ENCODE assay signal across 11 mouse cellular contexts in genomic region chr16:34960243-34960642, GRCm38 (mm10).
DNase-seq lines count a peak whose midpoint lies in the region; ATAC-seq and TF ChIP-seq lines count a peak whose summit lies in the region.
"Had no signal": no experiment of that assay in that cellular context is flagged by ENCODE, and none has a peak within 500 bp of the region (broad histone marks: within the 10 kb centered on the region; RNA-seq: fewer than 3 reads in every experiment).

No protein-coding gene starts in this region.

- TF ChIP-seq POLR2A in kidney, adult 2 months (IDR thresholded peaks at IDR 0.05; ENCODE audit: low read depth, low read length): no peak

- no peak overlapping the region for H3K9ac ChIP-seq in embryonic facial prominence, embryonic 12.5 days
- no peak overlapping the region for H3K9ac ChIP-seq in heart, embryonic 12.5 days
- H3K9ac ChIP-seq in limb, embryonic 15.5 days: no peak overlapping the region
- H3K9ac ChIP-seq: forebrain, embryonic 13.5 days; neural tube, embryonic 12.5 days had no signal

- no peak for ATAC-seq in embryonic facial prominence, embryonic 12.5 days (ENCODE audit: insufficient number of reproducible peaks, insufficient read depth, low FRiP score, low TSS enrichment)
- ATAC-seq in heart, embryonic 12.5 days (ENCODE audit: insufficient number of reproducible peaks, low FRiP score): no peak
- ATAC-seq in limb, embryonic 15.5 days (ENCODE audit: insufficient number of reproducible peaks, low FRiP score, low TSS enrichment, low read depth): no peak
- ATAC-seq: forebrain, embryonic 13.5 days had no signal

- H3K36me3 ChIP-seq in kidney, adult 2 months (ENCODE audit: control insufficient read depth, insufficient read depth, low read length): no peaks in the 10 kb centered on the region; the same call in 1 of the 2 replicates
- no peaks in the 10 kb centered on the region for H3K36me3 ChIP-seq in embryonic facial prominence, embryonic 12.5 days
- no peaks in the 10 kb centered on the region for H3K36me3 ChIP-seq in heart, embryonic 12.5 days
- H3K36me3 ChIP-seq in limb, embryonic 15.5 days: no peaks in the 10 kb centered on the region
- H3K36me3 ChIP-seq: neural tube, embryonic 12.5 days had no signal

- no peak overlapping the region for H3K4me3 ChIP-seq in kidney, adult 2 months (ENCODE audit: insufficient read depth, low read depth, low read length)
- no peak overlapping the region for H3K4me3 ChIP-seq in embryonic facial prominence, embryonic 12.5 days
- H3K4me3 ChIP-seq in heart, embryonic 12.5 days: no peak overlapping the region
- no peak overlapping the region for H3K4me3 ChIP-seq in limb, embryonic 15.5 days
- H3K4me3 ChIP-seq: forebrain, embryonic 13.5 days; midbrain, embryonic 10.5 days; neural tube, embryonic 12.5 days had no signal

- DNase-seq in kidney, adult 2 months: no peak
- DNase-seq in kidney, postnatal 25 days: no peak
- DNase-seq in frontal cortex, postnatal 10 days (ENCODE audit: low spot score in 2 of 2): no peak
- no peak for DNase-seq in layer of hippocampus, adult 18-20 months (ENCODE audit: low spot score in 2 of 2)
- DNase-seq in cerebellum, adult 18-20 months: no peak

- no peaks in the 10 kb centered on the region for H3K27me3 ChIP-seq in kidney, adult 2 months (replicated peaks; ENCODE audit: control insufficient read depth, insufficient read depth, low read length)
- H3K27me3 ChIP-seq in embryonic facial prominence, embryonic 12.5 days: no peaks in the 10 kb centered on the region
- H3K27me3 ChIP-seq in heart, embryonic 12.5 days (replicated peaks): 0 out of 2 replicates have a peak, but pooled peaks cover 5% of the 10 kb centered on the region
- H3K27me3 ChIP-seq in limb, embryonic 15.5 days: no peaks in the 10 kb centered on the region
- H3K27me3 ChIP-seq: forebrain, embryonic 13.5 days; neural tube, embryonic 12.5 days had no signal

- 74% methylated on average over 5 of the region's 5 CpGs for WGBS in kidney, adult 2 months
- WGBS in embryonic facial prominence, embryonic 12.5 days: 59% methylated on average over 5 of the region's 5 CpGs
- WGBS in heart, embryonic 12.5 days: 74% methylated on average over 5 of the region's 5 CpGs
- WGBS in limb, embryonic 15.5 days: 64% methylated on average over 5 of the region's 5 CpGs

- no peaks in the 10 kb centered on the region for H3K9me3 ChIP-seq in embryonic facial prominence, embryonic 12.5 days
- no peaks in the 10 kb centered on the region for H3K9me3 ChIP-seq in heart, embryonic 12.5 days (replicated peaks)
- H3K9me3 ChIP-seq in limb, embryonic 15.5 days: no peaks in the 10 kb centered on the region
- H3K9me3 ChIP-seq: forebrain, embryonic 13.5 days; midbrain, embryonic 10.5 days; neural tube, embryonic 12.5 days had no signal

- no peak for TF ChIP-seq CTCF in kidney, adult 2 months (conservative IDR thresholded peaks at IDR 0.05; ENCODE audit: insufficient read depth, insufficient read length, low read depth, low read length)

- peak overlapping the region; percentile 48 for H3K27ac ChIP-seq in kidney, adult 2 months (ENCODE audit: insufficient read depth, low read depth, low read length)
- H3K27ac ChIP-seq in embryonic facial prominence, embryonic 12.5 days: peak overlapping the region; percentile 61; the same call in 1 of the 2 replicates
- H3K27ac ChIP-seq in heart, embryonic 12.5 days (ENCODE audit: poor library complexity, severe bottlenecking): peak overlapping the region; percentile 99
- peak overlapping the region; percentile 54; the same call in 1 of the 2 replicates for H3K27ac ChIP-seq in limb, embryonic 15.5 days
- H3K27ac ChIP-seq: forebrain, embryonic 13.5 days; midbrain, embryonic 10.5 days; neural tube, embryonic 12.5 days had no signal

- H3K4me1 ChIP-seq in kidney, adult 2 months (ENCODE audit: control insufficient read depth, insufficient read depth, low read length): peaks cover 8% of the 10 kb centered on the region
- H3K4me1 ChIP-seq in embryonic facial prominence, embryonic 12.5 days: peaks cover 36% of the 10 kb centered on the region
- H3K4me1 ChIP-seq in heart, embryonic 12.5 days (replicated peaks): peaks cover 55% of the 10 kb centered on the region
- H3K4me1 ChIP-seq in limb, embryonic 15.5 days: peaks cover 59% of the 10 kb centered on the region

- no peak overlapping the region for H3K4me2 ChIP-seq in embryonic facial prominence, embryonic 12.5 days (replicated peaks)
- H3K4me2 ChIP-seq in heart, embryonic 12.5 days: no peak overlapping the region
- no peak overlapping the region for H3K4me2 ChIP-seq in limb, embryonic 15.5 days
- H3K4me2 ChIP-seq: forebrain, embryonic 13.5 days; neural tube, embryonic 12.5 days had no signal

Comparison
In these comparisons a context has a peak if more than half of its experiments do, and no peak if none do; other contexts are left out.
1. H3K27ac ChIP-seq: peak in every context shown above with its lines; median percentile 99 in heart, embryonic 12.5 days; 61 in embryonic facial prominence, embryonic 12.5 days; 54 in limb, embryonic 15.5 days; 48 in kidney, adult 2 months.